Mouse (Mus musculus): Measurements from ENCODE around the gene Ankrd55.
A peak's percentile ranks its signal among the peaks of the same experiment; 100 is the strongest.

Gene Ankrd55

GRCm38 (mm10) chr13:112288225-112289178 is at the start of gene Ankrd55:
Ankrd55 (plus strand) TSS chr13:112288451.
- peak; percentile 85 for DNase-seq

DNA sequence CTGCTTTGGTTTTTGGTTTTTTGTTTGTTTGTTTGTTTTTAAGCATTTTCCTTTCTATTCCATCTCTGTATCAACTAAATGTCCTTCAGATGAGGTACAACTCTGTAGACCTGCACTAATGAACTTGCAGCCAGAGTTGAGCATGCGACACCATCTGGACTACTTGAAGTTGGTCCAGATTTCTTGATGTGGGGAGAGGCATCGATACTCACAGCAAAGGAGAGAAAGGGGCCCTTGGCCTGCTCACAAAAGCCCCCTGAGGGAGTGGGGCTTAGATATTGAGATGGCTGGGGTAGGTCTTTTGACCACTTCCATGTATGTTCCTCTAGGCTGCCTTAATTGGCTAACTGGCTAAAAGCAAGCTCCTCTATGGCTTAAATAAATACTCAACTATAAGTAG is 49.0 kb upstream of the Ankrd55 start:
- no peak for DNase-seq

DNA sequence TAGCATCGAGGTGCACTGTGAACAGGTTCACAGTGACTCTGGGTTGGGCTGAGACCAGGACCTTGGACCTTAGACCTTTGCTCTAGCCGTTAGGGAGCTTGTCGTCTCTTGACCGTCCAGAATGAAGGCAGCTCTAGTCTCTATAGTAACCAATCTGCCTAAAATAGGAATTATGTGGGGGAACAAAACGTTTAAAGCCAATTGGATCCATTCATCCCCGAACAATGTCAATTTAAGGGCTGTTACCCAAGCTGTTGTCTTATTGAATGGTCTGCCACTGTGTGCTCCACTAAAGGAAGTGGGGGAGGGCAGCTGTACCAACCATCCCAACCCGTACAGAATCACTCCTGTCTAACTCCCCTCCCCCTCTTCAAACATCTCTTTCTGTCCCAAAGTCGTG is 46.8 kb upstream of the Ankrd55 start:
- no peak for DNase-seq

- DNase-seq = no peak
Observed at GRCm38 (mm10) chr13:112245131-112245530, 43.1 kb upstream of the Ankrd55 start.

- no peak for DNase-seq
Observed at GRCm38 (mm10) chr13:112251433-112251832, 36.8 kb upstream of the Ankrd55 start.

DNA sequence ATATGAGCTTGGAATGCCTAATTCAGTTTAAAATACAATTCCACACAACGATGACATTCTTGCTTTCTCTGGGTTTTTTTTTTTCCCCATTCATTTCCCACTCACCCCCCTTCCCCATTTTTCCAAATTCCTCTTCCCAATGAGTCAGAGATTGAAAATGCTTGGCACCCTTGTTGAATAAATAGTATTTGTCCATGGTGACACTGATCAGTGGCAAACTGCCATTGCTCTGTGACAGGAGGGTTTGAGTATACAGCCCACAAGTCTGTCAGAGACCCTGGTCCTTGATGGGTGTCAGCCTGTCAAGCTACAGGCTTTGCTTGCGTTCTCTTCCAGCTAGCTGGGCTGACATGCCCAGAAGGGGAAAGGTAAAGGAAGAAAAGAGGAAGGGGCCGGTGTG is 36.2 kb upstream of the Ankrd55 start:
- DNase-seq = peak; percentile 55

- peak; percentile 96 for DNase-seq
Observed at GRCm38 (mm10) chr13:112252991-112253620, 35.1 kb upstream of the Ankrd55 start.

DNA sequence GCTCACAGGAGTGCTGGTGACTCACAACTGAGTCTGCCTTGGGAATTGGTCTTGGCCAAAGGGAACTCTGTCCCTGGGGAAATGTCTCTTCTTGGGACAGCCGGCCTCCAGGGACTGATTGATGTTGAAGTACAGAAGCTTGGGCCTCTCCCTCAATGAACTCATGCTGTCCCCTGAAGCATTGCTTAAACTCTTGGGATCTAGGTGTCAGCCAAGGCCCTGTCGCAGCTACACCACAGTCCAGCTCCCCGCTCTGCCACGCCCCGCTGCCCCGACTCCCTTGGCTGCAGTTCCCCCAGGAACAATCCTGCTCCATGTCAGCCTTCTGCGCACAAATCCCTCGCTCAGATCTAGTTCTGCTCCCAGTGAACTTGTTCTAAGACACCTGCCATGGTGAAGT is 34.1 kb upstream of the Ankrd55 start:
- peak; percentile 92 for DNase-seq

DNA sequence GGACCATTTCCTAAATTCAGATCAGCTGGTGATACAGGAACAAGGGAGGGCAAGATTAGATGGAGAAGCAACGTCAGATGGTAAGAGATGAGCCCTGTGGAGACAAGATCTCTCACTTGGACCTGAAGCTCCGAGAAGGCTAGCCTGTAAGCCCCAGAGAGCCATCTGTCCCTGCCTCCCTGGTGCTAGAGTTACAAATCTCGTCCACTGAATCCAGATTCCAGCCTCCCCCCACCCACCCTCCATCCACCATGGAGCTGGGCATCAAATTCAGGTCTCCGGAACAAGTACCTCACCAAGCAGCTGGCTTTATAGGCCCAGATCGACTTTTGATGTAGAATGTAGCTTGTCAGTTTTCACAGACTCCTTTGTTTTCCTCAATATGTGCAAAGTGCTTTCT is 32.4 kb upstream of the Ankrd55 start:
- peak; percentile 64 for DNase-seq

GRCm38 (mm10) chr13:112258478-112258877 is 29.8 kb upstream of the Ankrd55 start:
- peak; percentile 79 for DNase-seq

- peak; percentile 92 for DNase-seq
Observed at GRCm38 (mm10) chr13:112259398-112259797, 28.9 kb upstream of the Ankrd55 start.

- no peak for DNase-seq
Observed at GRCm38 (mm10) chr13:112264666-112265065, 23.6 kb upstream of the Ankrd55 start.

- no peak for DNase-seq
Observed at GRCm38 (mm10) chr13:112271901-112272537, 16.2 kb upstream of the Ankrd55 start.

DNA sequence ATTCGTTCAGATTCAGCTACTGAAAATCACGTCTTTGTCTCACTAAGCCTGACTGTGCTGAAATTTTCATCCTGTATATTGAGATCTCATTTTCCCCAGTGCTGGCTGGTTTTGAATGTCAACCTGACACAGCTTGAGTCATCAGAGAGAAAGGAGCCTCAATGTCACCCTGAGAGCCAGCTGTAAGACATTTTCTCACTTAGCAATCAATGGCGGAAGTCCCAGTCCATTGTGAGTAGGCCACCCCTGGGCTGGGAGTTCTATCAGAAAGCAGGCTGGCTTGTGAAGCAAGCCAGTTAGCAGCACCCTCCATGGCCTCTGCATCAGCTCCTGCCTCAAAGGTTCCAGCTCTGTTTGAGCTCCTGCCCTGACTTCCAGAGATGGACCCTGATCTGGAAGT is 13.6 kb upstream of the Ankrd55 start:
- peak; percentile 82 for DNase-seq

GRCm38 (mm10) chr13:112275951-112276350 is 12.3 kb upstream of the Ankrd55 start:
- DNase-seq = peak; percentile 71

DNA sequence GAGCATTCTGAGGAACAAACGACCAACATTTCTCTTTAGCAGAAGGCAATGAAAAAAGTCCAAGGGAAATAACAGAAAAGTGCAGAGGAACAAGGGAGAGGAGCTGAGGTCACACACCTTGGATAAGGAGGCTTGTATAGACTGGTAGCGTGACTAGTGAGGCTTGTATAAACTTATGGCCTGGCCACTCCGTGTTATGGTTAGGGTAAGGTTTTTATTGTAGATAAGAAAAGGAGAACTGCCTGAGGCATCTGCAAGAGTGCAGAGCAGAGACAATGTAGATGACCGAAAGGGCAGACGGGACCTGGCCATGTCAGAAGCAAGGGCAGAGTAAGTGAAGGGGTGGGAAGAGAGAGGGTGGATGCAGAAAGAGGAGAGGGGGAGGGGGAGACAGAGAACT is 10.7 kb upstream of the Ankrd55 start:
- peak; percentile 21 for DNase-seq

- DNase-seq = peak; percentile 64
Observed at GRCm38 (mm10) chr13:112278251-112278650, 10.0 kb upstream of the Ankrd55 start.

DNA sequence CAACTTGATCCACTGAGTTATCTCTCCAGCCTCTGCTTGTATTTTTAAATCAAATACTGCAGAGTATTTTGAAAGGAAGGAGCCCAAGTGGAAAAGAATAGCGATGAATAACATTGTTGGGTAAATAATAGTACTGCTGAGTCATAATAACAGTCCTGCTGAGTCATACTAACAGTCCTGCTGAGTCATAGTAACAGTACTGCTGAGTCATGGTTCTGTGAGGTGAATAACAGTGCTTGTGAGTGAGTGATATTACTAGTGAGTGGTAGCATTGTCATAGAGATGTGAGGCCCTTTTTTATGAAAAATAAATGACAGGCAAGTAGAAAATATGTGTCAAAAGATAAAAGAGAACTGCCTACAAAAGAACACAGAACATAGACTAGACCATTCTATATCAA is 1.1 kb upstream of the Ankrd55 start:
- no peak for DNase-seq

DNA sequence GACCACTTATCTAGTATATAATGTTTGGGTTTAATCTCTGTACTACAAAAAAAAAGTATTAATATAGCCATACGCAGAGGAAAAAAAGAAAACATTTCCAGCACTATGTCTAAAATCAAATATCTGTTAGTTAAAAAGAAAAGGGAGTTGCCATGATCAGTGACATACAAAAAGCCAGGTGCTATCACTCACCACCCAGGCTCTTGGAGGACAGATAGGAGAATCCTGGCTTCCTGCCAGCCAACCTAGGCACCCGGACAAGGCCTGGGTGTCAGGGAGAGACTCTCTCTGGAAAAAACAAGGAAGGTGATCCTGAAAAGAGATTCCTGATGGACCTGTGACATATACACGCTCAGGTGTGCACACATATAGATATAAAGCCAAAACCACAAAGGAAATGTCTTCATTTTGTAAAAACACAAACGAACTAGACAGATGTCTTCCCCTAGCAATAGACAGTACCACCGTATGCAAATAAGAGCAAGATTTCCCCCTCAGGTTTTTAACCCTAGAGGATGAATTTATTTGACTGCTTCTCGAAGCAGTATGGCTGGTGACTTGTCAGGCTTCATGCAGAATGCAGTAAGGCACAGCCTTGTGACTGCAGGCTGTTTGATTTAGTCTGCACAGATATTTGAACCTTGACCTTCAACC is 553 bp upstream of the Ankrd55 start:
- peak; percentile 61 for DNase-seq

- DNase-seq = peak; percentile 37
Observed at GRCm38 (mm10) chr13:112289338-112289737, 1.1 kb downstream of the Ankrd55 start.

DNA sequence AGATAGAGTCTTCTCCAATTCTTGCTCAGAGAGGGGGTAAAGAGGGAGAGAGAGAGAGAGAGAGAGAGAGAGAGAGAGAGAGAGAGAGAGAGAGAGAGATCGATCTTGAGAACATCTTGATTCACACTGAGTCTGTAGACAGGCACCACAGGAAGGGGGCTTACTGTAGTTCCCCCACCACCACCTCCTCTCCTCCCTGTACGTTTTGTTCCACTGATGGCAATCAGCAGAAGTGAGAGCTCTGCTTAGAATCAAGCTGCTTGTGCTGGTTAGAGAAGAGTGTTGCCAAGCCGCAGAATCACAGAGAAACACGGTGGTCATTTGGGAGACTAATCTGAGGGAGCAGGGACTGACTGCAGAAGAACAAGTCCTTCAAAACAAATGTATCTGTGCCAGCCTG is 1.7 kb downstream of the Ankrd55 start:
- peak; percentile 34 for DNase-seq

- DNase-seq = peak; percentile 71
Observed at GRCm38 (mm10) chr13:112292489-112292888, 4.2 kb downstream of the Ankrd55 start.

- DNase-seq = no peak
Observed at GRCm38 (mm10) chr13:112293092-112293491, 4.8 kb downstream of the Ankrd55 start.
